Mouse (Mus musculus) liver, adult 2 months (tissue): ENCODE measurements around the gene Car11. TPM values are rescaled to one million over a fixed set of nuclear protein-coding genes. Genes with fewer than 3 reads are reported as not detected.

Source experiments
- DNase-seq: peaks from one replicate; pipeline ENCODE4 v3.0.0-alpha.2; 2011; ENCODE audit warnings: low read depth, low spot score; ENCODE audit errors: extremely low read depth
- H3K27ac ChIP-seq: fragments of 200-500 bp; replicated peaks from 2 replicates; pipeline ENCODE4 v1.5.1; 2012; ENCODE audit warnings: low read depth, mild to moderate bottlenecking, control low read depth, inconsistent platforms, low read length; ENCODE audit not compliant: insufficient read depth
- H3K27me3 ChIP-seq: fragments of 200-500 bp; 2 replicates; pipeline ENCODE4 v1.6.1; 2012; ENCODE audit warnings: mild to moderate bottlenecking, moderate library complexity, low read length, inconsistent platforms; ENCODE audit not compliant: control insufficient read depth, insufficient read depth
- H3K36me3 ChIP-seq: fragments of 200-500 bp; 2 replicates; pipeline ENCODE4 v1.6.1; 2012; ENCODE audit warnings: low read length, inconsistent platforms; ENCODE audit not compliant: control insufficient read depth, insufficient read depth
- H3K4me1 ChIP-seq: fragments of 200-500 bp; 2 replicates; pipeline ENCODE4 v1.6.1; 2011; ENCODE audit warnings: low read length; ENCODE audit not compliant: control insufficient read depth, insufficient read depth
- H3K4me3 ChIP-seq: fragments of 200-500 bp; 2 replicates; pipeline ENCODE4 v1.5.1; 2011; ENCODE audit warnings: low read depth, mild to moderate bottlenecking, control low read depth, low read length, moderate library complexity; ENCODE audit not compliant: insufficient read depth
- H3K79me2 ChIP-seq: fragments of 200-500 bp; 2 replicates; pipeline ENCODE4 v1.6.1; 2012; ENCODE audit warnings: inconsistent platforms, mild to moderate bottlenecking, low read length, moderate library complexity; ENCODE audit not compliant: control insufficient read depth, insufficient read depth
- H3K9ac ChIP-seq: fragments of 200-500 bp; 2 replicates; pipeline ENCODE4 v1.6.1; 2012; ENCODE audit warnings: low read depth, mild to moderate bottlenecking, control low read depth, inconsistent platforms, low read length
- CTCF ChIP-seq: fragments of 200-500 bp; IDR thresholded peaks from 2 replicates; pipeline ENCODE4 v1.5.1; 2011; ENCODE audit warnings: low read depth, low read length, control low read depth
- POLR2A ChIP-seq: fragments of 200-500 bp; IDR thresholded peaks from 2 replicates; pipeline ENCODE4 v1.6.1; 2011; ENCODE audit warnings: low read length, control low read depth; ENCODE audit not compliant: insufficient read depth; ENCODE audit errors: extremely low read depth
- WGBS: fragments of 180-500 bp; shearing (Covaris S2); methylation state at CpG from one replicate; pipeline ENCODE4 v1.1.7; 2018; 5-methylcytosine and 5-hydroxymethylcytosine counted together
- polyA plus RNA-seq: library from polyadenylated mRNA; depleted of rRNA; stranded (reverse); fragments of >200 nt; gene quantifications from 2 replicates; pipeline ENCODE4 v1.2.3, GENCODE M21; 2012
- total RNA-seq: library from RNA; depleted of rRNA; stranded (reverse); fragments of >200 nt; gene quantifications from 2 replicates; pipeline ENCODE4 v1.2.3, GENCODE M21; 2014

Gene Car11
- total and polyA plus RNA-seq, 2 experiments, result 0.09 to 0.59 TPM

GRCm38 (mm10) chr7:45665303-45666138 lies 34.1 kb upstream of the Car11 start:
- TF ChIP-seq POLR2A (no peak), CTCF (no peak)
- Histone ChIP-seq H3K27ac (no peak overlapping the region), H3K79me2 (no peaks in the 10 kb centered on the region), H3K36me3 (no peaks in the 10 kb centered on the region), H3K27me3 (no peaks in the 10 kb centered on the region), H3K4me1 (no peaks in the 10 kb centered on the region), H3K9ac (no peak overlapping the region), H3K4me3 (no peak overlapping the region)
- DNase-seq, result no peak
- WGBS, result 48% methylated on average over 13 of the region's 13 CpGs

- TF ChIP-seq CTCF (no peak), POLR2A (no peak)
- Histone ChIP-seq H3K27me3 (no peaks in the 10 kb centered on the region), H3K9ac (no peak within 1 kb of the TSS), H3K36me3 (no peaks in the 10 kb centered on the region), H3K4me3 (no peak within 1 kb of the TSS), H3K79me2 (no peaks in the 10 kb centered on the region), H3K27ac (no peak within 1 kb of the TSS), H3K4me1 (no peaks in the 10 kb centered on the region)
- DNase-seq, result no peak
- WGBS, result 79% methylated on average over 7 of the region's 7 CpGs
Measured at GRCm38 (mm10) chr7:45666161-45666560, 33.5 kb upstream of the Car11 start, which contains the start of gene Fut2. Fut2 (minus strand) TSS chr7:45666394.

DNA sequence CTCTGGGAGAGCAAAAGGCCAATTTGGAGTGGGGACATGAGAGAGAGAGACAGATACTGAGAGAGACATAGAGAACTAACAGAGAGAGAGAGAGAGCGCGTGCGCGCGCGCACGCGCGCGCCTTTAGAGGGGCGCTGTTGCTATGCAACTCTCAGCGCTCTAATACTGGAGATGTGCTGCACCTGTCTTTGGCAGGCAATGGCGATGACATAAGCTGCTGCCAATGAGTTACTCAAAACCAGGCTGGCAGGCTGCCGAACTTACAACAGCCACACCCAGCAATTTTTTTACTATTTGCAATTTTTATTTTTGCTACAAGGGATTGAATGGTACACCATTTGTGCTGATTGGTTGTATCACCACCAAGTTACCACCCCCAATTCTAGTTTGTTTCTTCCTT lies 31.9 kb upstream of the Car11 start:
- H3K4me3 ChIP-seq, result no peak overlapping the region
- no peaks in the 10 kb centered on the region for H3K79me2 ChIP-seq
- 89% methylated on average over 14 of the region's 14 CpGs for WGBS
- H3K27ac ChIP-seq, result no peak overlapping the region
- TF ChIP-seq CTCF, result no peak
- TF ChIP-seq POLR2A, result no peak
- no peaks in the 10 kb centered on the region for H3K4me1 ChIP-seq
- H3K27me3 ChIP-seq, result no peaks in the 10 kb centered on the region
- no peak for DNase-seq
- H3K36me3 ChIP-seq, result no peaks in the 10 kb centered on the region
- H3K9ac ChIP-seq, result no peak overlapping the region

- DNase-seq, result no peak
- Histone ChIP-seq H3K4me3 (no peak overlapping the region), H3K36me3 (no peaks in the 10 kb centered on the region), H3K27me3 (no peaks in the 10 kb centered on the region), H3K4me1 (no peaks in the 10 kb centered on the region), H3K27ac (no peak overlapping the region), H3K79me2 (no peaks in the 10 kb centered on the region), H3K9ac (no peak overlapping the region)
- WGBS, result 97% methylated on average over 9 of the region's 9 CpGs
- TF ChIP-seq POLR2A, result no peak
- peak; percentile 28; the same call in 1 of the 2 replicates for TF ChIP-seq CTCF
Measured at GRCm38 (mm10) chr7:45668921-45669320, 30.7 kb upstream of the Car11 start.

GRCm38 (mm10) chr7:45677627-45678295 lies 21.9 kb upstream of the Car11 start:
- no peaks in the 10 kb centered on the region for H3K79me2 ChIP-seq
- TF ChIP-seq POLR2A (no peak), CTCF (no peak)
- WGBS, result 78% methylated on average over 7 of the region's 7 CpGs
- H3K36me3 ChIP-seq, result no peaks in the 10 kb centered on the region
- no peak overlapping the region for H3K9ac ChIP-seq
- no peak overlapping the region for H3K27ac ChIP-seq
- H3K4me3 ChIP-seq, result no peak overlapping the region
- DNase-seq, result no peak
- no peaks in the 10 kb centered on the region for H3K27me3 ChIP-seq
- H3K4me1 ChIP-seq, result no peaks in the 10 kb centered on the region
